Mouse (Mus musculus) mesoderm, embryonic 11.5 days (tissue): ENCODE results near the gene Zfp981.
"Not testable (repeated sequence)": the region's sequence is repeated elsewhere in the genome, so short reads cannot be mapped to it uniquely, and the experiment has no call there.

ENCODE experiments used
- DNase-seq: peaks from one replicate; pipeline ENCODE4 v3.0.0-alpha.2; 2012; ENCODE audit warnings: low read depth, low spot score

The Zfp981 gene

GRCm38 (mm10) chr4:146485183-146485939 lies 16.5 kb upstream of the Zfp981 start:
- not testable (repeated sequence) for DNase-seq

- not testable (repeated sequence) for DNase-seq
Measured at GRCm38 (mm10) chr4:146486753-146487152, 15.1 kb upstream of the Zfp981 start.

- not testable (repeated sequence) for DNase-seq
Measured at GRCm38 (mm10) chr4:146489196-146489595, 12.6 kb upstream of the Zfp981 start.

DNA sequence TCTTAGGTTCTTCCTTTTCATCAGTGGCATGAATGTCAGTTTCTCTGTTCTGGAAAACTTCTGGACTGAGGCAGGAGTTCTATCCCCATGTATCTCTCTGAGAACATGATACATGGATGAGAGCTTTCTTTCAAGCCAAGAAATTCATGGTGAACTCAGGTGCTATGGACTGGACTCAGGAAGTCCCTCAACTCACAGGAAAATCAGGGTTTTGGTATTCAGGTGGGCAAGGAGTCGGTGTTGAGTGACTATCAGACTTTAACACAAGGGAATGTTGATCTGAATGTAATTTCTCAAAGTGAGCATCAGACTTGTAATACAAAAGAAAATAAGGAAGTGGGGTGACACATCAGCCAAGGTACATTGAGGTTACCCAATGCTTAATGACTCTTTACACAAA lies 9.8 kb upstream of the Zfp981 start:
- not testable (repeated sequence) for DNase-seq

DNA sequence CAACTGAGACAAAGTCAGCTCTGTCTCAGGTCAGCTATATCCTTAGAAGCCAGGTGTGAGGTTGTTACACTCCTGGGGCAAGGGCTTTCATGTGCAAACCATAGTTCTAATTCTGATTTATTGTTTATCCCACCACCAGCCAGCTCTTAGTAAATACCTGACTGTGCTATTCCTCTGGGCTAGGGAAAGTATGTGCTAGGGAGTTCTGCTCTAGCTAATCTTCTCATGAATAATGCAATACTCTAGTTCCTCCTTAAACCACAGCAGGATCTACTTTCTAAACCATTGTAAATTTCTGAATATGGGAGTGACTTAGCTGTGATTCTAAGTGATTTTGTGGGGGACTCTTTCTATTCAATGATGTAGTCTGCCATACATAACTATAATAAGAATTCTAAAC lies 9.4 kb upstream of the Zfp981 start:
- no peak for DNase-seq

DNA sequence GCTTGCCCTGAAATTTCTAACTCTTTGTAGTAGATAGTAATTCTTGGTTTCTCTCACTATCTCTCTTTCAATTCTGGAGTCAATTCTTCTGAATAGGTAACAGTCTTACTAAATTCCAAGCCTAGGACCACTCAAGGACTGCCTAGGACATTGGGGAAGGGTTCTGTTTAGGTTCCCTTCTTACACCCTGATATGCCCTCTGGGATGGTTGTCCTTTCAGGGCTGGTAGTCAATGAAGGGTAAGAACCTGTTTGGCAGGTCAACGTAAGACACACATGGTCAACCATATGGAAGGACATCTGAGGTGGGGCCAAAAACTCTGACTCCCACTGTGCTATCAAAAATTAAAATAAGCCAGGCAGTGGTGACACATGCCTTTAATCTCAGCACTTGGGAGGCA lies 9.0 kb upstream of the Zfp981 start:
- DNase-seq = no peak

DNA sequence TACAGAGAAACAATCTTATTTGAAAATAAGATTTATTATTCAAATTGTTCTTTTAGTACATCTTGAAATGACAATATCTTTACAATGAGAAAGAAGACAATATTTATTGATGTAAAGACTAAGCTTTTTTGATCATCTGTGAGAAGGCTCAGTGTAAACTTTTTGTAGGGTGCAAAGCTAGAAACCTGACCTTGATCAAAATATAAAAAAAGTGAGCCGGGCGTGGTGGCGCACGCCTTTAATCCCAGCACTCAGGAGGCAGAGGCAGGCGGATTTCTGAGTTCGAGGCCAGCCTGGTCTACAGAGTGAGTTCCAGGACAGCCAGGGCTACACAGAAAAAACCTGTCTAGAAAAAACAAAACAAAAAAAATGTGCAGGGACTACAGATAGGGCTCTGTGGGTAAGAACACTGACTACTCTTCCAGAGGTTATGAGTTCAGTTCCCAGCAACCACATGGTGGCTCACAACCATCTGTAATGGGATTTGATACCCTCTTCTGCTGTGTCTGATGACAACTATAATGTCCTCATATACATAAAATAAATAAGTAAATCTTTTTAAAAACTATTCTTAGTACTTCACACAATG lies 8.4 kb upstream of the Zfp981 start:
- not testable (repeated sequence) for DNase-seq

DNA sequence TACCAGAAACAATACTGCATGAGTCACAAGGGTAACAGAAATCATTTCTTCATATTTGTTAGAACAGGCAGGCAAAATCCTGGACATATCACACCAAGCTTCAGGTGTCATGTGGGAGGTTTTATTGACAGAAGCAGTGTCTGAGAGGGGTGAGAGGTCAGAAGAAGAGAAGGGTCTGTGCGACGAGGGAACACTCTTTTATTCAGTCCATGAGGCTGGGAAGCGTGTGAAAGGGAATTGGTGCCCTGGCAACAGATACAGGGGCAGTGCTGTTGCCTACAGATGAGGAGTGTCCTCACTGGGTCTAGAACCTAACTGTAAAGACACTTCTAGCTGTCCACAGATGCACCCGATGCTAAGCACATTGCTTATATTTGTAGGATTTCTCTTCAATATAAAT lies 6.8 kb upstream of the Zfp981 start:
- DNase-seq = no peak

DNA sequence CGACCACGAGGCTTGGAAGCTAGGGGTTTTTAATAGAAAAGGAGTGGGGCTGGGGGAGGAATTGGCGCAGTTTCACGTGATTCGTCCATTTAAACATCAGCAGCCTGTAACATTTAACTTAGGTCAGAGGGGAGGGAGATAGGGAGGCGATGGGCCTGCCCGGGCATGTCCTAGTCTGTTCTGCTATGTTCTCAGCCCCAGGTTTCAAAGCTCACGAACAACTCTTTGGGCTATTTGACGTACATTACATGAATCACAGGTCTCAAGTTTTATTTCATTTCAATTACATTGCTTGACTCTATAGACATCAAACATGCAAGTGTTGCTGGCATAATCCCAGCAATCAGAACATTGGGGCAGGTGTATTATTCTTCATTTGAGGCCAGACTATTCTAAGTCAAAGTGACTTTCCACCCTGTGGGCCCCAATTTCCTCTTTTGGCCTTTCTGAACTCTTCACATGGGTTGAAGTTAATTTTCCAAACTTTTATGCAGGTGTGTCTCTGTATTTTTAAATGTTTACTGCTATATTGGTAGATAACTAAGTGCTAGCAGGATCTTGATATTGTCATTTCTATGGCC lies 4.0 kb upstream of the Zfp981 start:
- DNase-seq = not testable (repeated sequence)

DNA sequence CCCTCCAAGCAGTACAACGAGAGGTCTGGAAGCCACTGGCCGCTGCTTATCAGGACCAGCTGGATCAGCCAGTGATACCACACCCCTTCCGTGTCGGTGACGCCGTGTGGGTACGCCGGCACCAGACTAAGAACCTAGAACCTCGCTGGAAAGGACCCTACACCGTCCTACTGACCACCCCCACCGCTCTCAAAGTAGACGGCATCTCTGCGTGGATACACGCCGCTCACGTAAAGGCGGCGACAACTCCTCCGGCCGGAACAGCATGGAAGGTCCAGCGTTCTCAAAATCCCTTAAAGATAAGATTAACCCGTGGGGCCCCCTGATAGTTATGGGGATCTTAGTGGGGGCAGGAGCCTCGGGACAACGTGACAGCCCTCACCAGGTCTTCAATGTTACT lies 7.2 kb downstream of the Zfp981 start:
- not testable (repeated sequence) for DNase-seq

DNA sequence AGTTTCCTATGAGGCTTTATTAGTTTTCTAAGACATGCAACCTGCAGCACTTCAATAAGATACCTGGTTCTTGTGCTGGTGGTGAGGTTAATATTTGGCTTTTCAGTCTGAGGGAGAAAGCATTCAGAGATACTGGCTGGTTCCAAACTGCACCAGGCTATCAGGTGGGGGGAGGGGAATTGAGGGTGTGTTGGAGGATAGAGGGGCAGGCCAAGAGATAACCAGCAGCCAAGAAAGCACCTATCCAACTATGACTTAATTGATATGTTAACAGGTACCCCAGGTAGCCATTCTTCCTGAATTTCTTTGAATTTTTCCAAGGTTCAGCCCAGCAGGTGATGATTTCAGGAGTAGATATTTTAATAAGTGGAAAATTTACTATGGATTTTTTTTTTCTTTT lies 10.0 kb downstream of the Zfp981 start:
- not testable (repeated sequence) for DNase-seq

GRCm38 (mm10) chr4:146516474-146516873 lies 14.6 kb downstream of the Zfp981 start:
- DNase-seq = no peak

DNA sequence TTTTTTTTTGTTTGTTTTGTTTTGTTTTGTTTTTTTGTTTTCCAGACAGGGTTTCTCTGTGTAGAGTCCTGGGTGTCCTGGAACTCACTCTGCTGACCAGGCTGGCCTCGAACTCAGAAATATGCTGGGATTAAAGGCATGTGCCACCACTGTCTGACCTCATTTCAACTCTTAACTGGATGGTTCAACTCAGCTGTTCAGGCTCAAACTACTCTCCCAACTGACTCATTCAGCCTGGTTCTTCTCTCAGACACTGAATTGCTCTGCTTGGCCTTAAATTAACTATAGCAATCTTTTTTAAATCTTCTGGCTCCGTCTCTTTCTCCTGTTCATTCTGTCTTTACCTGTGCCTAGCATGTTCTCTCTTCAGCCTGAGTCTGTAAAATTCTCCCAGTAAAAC lies 15.3 kb downstream of the Zfp981 start:
- DNase-seq = not testable (repeated sequence)

DNA sequence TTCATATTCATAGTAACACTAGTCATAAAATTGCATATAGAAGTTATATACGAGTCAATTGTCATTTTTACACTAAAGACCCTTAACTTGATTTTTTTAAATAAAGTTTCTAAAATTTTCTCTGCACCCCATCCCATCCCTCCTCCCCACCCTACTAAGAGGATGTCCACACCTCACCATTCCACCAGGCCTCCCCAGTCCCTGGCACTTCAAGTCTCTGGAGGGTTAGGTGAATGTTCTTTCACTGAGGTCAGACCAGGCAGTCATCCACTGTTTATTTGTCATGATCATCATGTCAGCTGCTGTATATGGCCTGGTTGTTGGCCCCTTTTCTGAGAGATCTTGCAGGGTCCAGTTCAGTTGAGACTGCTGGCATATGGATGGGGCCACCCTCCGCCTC lies 18.9 kb downstream of the Zfp981 start:
- no peak for DNase-seq

DNA sequence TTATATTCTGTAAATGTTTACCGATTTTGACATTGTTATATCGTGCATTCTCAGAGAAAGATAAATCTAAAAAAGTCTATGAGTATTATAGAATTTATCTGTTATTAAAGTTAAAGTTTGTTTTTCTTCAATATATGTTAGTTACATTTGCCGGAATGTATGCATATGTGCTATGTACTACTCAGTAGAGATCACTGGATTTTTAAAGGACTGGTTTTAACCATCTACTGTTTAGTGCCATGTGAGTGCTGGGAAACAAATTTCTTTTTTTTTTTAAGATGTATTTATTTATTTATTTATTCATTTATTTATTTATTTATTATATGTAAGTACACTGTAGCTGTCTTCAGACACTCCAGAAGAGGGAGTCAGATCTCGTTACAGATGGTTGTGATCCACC lies 32.7 kb downstream of the Zfp981 start:
- no peak for DNase-seq

- no peak for DNase-seq
Measured at GRCm38 (mm10) chr4:146535883-146536282, 34.1 kb downstream of the Zfp981 start.

DNA sequence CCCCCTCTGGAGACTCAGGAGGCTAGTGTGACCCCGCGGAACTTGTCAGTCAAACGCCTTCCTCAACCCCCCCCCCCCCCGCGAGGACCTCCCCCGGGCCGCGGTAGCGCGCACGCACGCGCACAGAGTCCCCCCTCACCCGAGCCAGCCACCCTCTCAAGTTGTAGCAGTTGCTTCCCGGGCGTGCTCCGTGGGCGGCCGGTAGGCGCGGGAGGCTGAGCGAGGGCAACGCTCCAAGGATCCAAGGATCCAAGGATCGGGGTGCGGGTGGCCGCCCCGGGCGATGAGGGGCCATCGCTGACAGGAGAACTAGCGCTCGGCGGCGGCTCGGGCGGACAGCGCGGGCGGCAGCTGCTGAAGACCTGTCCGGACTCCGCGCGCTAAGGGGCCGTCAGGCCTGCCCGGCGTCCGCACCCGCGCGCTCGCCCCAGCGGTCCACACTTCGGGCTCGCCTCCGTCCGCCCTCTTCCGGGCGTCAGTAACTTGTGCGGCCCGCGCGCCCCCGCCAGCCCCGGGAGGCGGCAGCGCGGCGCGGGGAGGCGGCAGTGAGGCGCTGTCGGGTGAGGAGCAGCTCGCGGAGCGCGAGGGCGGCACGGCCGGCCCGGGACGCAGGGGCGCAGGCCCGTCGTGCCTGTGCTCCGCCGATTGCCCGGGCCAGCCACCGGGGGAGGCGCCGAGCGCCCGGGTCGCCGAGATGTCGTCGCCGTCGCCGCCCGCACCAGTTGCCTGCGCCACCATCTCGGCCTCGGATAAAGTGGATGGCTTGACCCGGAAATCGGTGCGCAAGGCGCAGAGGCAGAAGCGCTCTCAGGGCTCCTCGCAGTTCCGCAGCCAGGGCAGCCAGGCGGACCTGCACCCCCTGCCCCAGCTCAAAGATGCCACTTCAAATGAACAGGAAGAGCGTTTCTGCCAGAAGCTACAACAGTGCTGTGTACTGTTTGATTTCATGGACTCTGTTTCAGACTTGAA lies 78.4 kb downstream of the Zfp981 start:
- DNase-seq = not testable (repeated sequence)
